11 mouse cellular contexts compared by ENCODE assay signal in the genomic region with DNA sequence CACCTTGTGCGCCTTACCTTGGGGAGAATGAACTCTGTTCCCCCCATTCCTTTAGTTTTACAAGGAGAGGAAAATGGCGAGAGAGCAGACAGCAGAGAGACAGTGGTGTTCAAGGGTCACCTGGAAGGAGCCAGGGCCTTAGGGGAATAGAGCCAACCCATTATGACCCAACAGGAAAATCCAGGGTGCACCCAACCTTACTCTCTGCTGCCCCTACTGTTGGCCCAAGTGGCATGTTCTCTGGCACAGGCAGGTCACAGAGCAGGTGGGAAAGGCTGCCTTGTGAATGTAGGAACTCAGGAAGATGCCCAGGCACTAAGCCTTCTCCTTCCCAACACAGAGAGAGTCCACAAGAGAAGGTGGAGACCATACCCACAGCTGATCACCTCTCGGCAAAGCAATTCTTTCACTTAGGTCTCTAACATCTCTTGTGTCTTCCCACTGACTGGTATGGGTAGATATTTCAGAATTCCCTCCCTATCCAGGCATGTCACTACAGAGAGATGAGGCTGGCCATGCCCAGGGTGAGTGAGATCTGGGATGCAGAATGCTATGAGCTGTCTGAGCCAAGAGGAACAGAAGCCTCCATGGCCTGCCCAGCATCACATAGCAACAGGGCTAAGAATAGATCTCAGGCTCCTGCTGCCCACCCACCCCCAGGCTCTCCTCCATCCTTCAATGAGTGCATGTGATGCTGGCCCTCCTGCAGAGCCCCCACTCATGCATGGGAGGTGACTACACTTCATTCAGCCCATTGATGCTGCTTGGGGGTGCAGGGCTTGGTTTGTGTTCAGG. TPM values are rescaled to one million over a fixed set of nuclear protein-coding genes. Genes with fewer than 3 reads are reported as not detected.
A peak's percentile ranks its signal among the peaks of the same experiment; 100 is the strongest.
DNase-seq lines count a peak whose midpoint lies in the region; ATAC-seq and TF ChIP-seq lines count a peak whose summit lies in the region.
"Had no signal": no experiment of that assay in that cellular context is flagged by ENCODE, and none has a peak within 500 bp of the region (broad histone marks: within the 10 kb centered on the region; RNA-seq: fewer than 3 reads in every experiment).

No protein-coding gene starts in this region.

- H3K27ac ChIP-seq in kidney, embryonic 15.5 days, result no peak overlapping the region
- H3K27ac ChIP-seq in ES-E14 (ENCODE audit: insufficient read depth, low read depth, low read length, poor library complexity, severe bottlenecking), result no peak overlapping the region
- no peak overlapping the region for H3K27ac ChIP-seq in embryonic fibroblast, embryonic 13.5 days (ENCODE audit: insufficient read depth, low read length)
- H3K27ac ChIP-seq in embryonic facial prominence, embryonic 10.5 days (replicated peaks), result no peak overlapping the region
- H3K27ac ChIP-seq: forebrain, embryonic 12.5 days; liver, embryonic 15.5 days had no signal

- no peaks in the 10 kb centered on the region for H3K9me3 ChIP-seq in kidney, embryonic 15.5 days (replicated peaks)
- H3K9me3 ChIP-seq in ES-E14 (ENCODE audit: control insufficient read depth, insufficient read depth, low read depth, low read length), result no peaks in the 10 kb centered on the region
- no peaks in the 10 kb centered on the region for H3K9me3 ChIP-seq in embryonic facial prominence, embryonic 10.5 days
- H3K9me3 ChIP-seq: liver, embryonic 15.5 days had no signal

- peak; percentile 38; the same call in 1 of the 2 replicates for TF ChIP-seq CTCF in embryonic fibroblast, embryonic 13.5 days (IDR thresholded peaks at IDR 0.05; ENCODE audit: borderline replicate concordance, insufficient read depth, low read length)

- ATAC-seq in kidney, embryonic 15.5 days (replicated peaks; ENCODE audit: low FRiP score), result no peak
- no peak for ATAC-seq in megakaryocyte-erythroid progenitor cell, adult 5-6 weeks (replicated peaks; ENCODE audit: low FRiP score, low TSS enrichment, poor library complexity, severe bottlenecking)

- 84% methylated on average over 3 of the region's 3 CpGs for WGBS in kidney, embryonic 15.5 days
- 87% methylated on average over 3 of the region's 3 CpGs for WGBS in embryonic facial prominence, embryonic 10.5 days

- in situ Hi-C loops in ES-E14 (cut with MboI; ENCODE audit: low sequenced_read_pairs in 2 of 2, unreplicated experiment in 2 of 2), result no loop called here

- H3K27me3 ChIP-seq in kidney, embryonic 15.5 days, result no peaks in the 10 kb centered on the region
- no peaks in the 10 kb centered on the region for H3K27me3 ChIP-seq in embryonic facial prominence, embryonic 10.5 days (replicated peaks; ENCODE audit: low read depth, poor library complexity, severe bottlenecking)
- H3K27me3 ChIP-seq: forebrain, embryonic 12.5 days; liver, embryonic 15.5 days had no signal

- peak; percentile 40 for DNase-seq in kidney, adult 11 months
- DNase-seq in 416B (ENCODE audit: low read depth), result peak; percentile 6
- peak; percentile 4 for DNase-seq in ES-E14 (ENCODE audit: low read depth, low spot score)
- DNase-seq in urinary bladder, postnatal 10 days (ENCODE audit: low spot score), result no peak
- DNase-seq in embryonic facial prominence, embryonic 10.5 days (ENCODE audit: low spot score), result no peak
- DNase-seq: thymus, postnatal 36 days had no signal

- no peak overlapping the region for H3K9ac ChIP-seq in kidney, embryonic 15.5 days
- H3K9ac ChIP-seq in ES-E14 (ENCODE audit: insufficient read depth, low read depth, low read length, poor library complexity, severe bottlenecking), result no peak overlapping the region
- H3K9ac ChIP-seq: forebrain, embryonic 12.5 days; liver, embryonic 15.5 days had no signal

- TF ChIP-seq POLR2A in embryonic fibroblast, embryonic 13.5 days (IDR thresholded peaks at IDR 0.05; ENCODE audit: low read depth, low read length), result no peak

- no peaks in the 10 kb centered on the region for H3K4me1 ChIP-seq in kidney, embryonic 15.5 days
- no peaks in the 10 kb centered on the region for H3K4me1 ChIP-seq in ES-E14 (ENCODE audit: control insufficient read depth in 2 of 2, insufficient read depth in 2 of 2, low read length in 2 of 2, poor library complexity in 1 of 2)
- no peaks in the 10 kb centered on the region for H3K4me1 ChIP-seq in embryonic fibroblast, embryonic 13.5 days (ENCODE audit: control insufficient read depth, insufficient read depth, low read length)
- H3K4me1 ChIP-seq in embryonic facial prominence, embryonic 10.5 days, result peaks cover 6% of the 10 kb centered on the region
- H3K4me1 ChIP-seq: forebrain, embryonic 12.5 days; liver, embryonic 15.5 days had no signal

- no peaks in the 10 kb centered on the region for H3K36me3 ChIP-seq in kidney, embryonic 15.5 days
- no peaks in the 10 kb centered on the region for H3K36me3 ChIP-seq in ES-E14 (ENCODE audit: control insufficient read depth, insufficient read depth, low read length, poor library complexity, severe bottlenecking)
- H3K36me3 ChIP-seq in embryonic facial prominence, embryonic 10.5 days (replicated peaks), result no peaks in the 10 kb centered on the region
- H3K36me3 ChIP-seq: forebrain, embryonic 12.5 days; liver, embryonic 15.5 days had no signal

- no peak overlapping the region for H3K4me3 ChIP-seq in kidney, embryonic 15.5 days (replicated peaks)
- no peak overlapping the region for H3K4me3 ChIP-seq in ES-E14 (ENCODE audit: insufficient read depth in 1 of 2, low read depth in 1 of 2, low read length in 2 of 2, poor library complexity in 1 of 2, severe bottlenecking in 1 of 2)
- no peak overlapping the region for H3K4me3 ChIP-seq in embryonic fibroblast, embryonic 13.5 days (ENCODE audit: insufficient read depth, low read length)
- H3K4me3 ChIP-seq in embryonic facial prominence, embryonic 10.5 days, result no peak overlapping the region
- H3K4me3 ChIP-seq: forebrain, embryonic 12.5 days; liver, embryonic 15.5 days had no signal

- no peak overlapping the region for H3K4me2 ChIP-seq in kidney, embryonic 15.5 days
- H3K4me2 ChIP-seq: forebrain, embryonic 12.5 days; liver, embryonic 15.5 days had no signal

TF ChIP-seq in ES-E14, 5 proteins besides CTCF, POLR2A, EP300 and RAD21:
- TF ChIP-seq HCFC1 (IDR thresholded peaks at IDR 0.05; ENCODE audit: borderline replicate concordance, insufficient read depth, low read length), result no peak
- no peak for TF ChIP-seq MAFK (IDR thresholded peaks at IDR 0.05; ENCODE audit: insufficient read depth, low read depth, low read length)
- no peak for TF ChIP-seq CHD2 (IDR thresholded peaks at IDR 0.05; ENCODE audit: low read depth, low read length)
- no peak for TF ChIP-seq ZNF384 (IDR thresholded peaks at IDR 0.05; ENCODE audit: low read depth, low read length)
- TF ChIP-seq ZC3H11A (IDR thresholded peaks at IDR 0.05; ENCODE audit: borderline replicate concordance, low read depth, low read length), result no peak

RNA-seq across cellular contexts. Expression of a gene that starts 46.8 kb away (rescaled TPM):
- 0.48 and 0.50 TPM in 2 replicates for polyA plus RNA-seq in kidney, embryonic 15.5 days (2015; fragmentation: Nextera tagmentation; extraction: Ambion mirVana)
- total RNA-seq in ES-E14 (2012; rRNA removed), result 0.18 and 0.21 TPM in 2 replicates
- 0.83 TPM in 1 of 2 replicates, not detected in the other for polyA plus RNA-seq in embryonic fibroblast, embryonic 13.5 days (2011; ENCODE audit: insufficient read length, low read depth, missing spikeins)
- total RNA-seq in megakaryocyte-erythroid progenitor cell, adult 5-6 weeks (2014; fragmentation: Nextera tagmentation), result not detected in 2 replicates
- total RNA-seq in megakaryocyte-erythroid progenitor cell, adult 5-6 weeks (2017), result not detected in 2 replicates
- 0.47 and 0.82 TPM in 2 replicates for polyA plus RNA-seq in embryonic facial prominence, embryonic 10.5 days (2016; fragmentation: Nextera tagmentation; extraction: Ambion mirVana)
- polyA plus RNA-seq: liver, embryonic 15.5 days had no signal

Comparison
In these comparisons a context has a peak if more than half of its experiments do, and no peak if none do; other contexts are left out.
1. DNase-seq: peak in kidney, adult 11 months (single experiment), 416B (single experiment) and ES-E14 (single experiment); none in urinary bladder, postnatal 10 days (single experiment) and embryonic facial prominence, embryonic 10.5 days (single experiment).